Mouse (Mus musculus) hindbrain, postnatal 0 days (tissue): Measurements from ENCODE around the gene Grid2ip. TPM values are rescaled to one million over a fixed set of nuclear protein-coding genes. Genes with fewer than 3 reads are reported as not detected.
A peak's percentile ranks its signal among the peaks of the same experiment; 100 is the strongest.
"Not testable (repeated sequence)": the region's sequence is repeated elsewhere in the genome, so short reads cannot be mapped to it uniquely, and the experiment has no call there.

ENCODE experiments used
- ATAC-seq: fragments of 200-750 bp; cut with Nextera tagmentation; 2 replicates; pipeline ENCODE4 v1.8.0; 2017; ENCODE audit warnings: mild to moderate bottlenecking, moderate TSS enrichment, moderate library complexity
- DNase-seq: peaks from one replicate; pipeline ENCODE4 v3.0.0-alpha.2; 2015; ENCODE audit warnings: low spot score
- H3K27ac ChIP-seq: fragments of 300-500 bp; sonication (generic); 2 replicates; pipeline ENCODE4 v1.5.1; 2014; ENCODE audit warnings: mild to moderate bottlenecking
- H3K27me3 ChIP-seq: fragments of 300-500 bp; sonication (generic); 2 replicates; pipeline ENCODE4 v1.6.1; 2014; ENCODE audit warnings: low read length, mixed read lengths; ENCODE audit not compliant: insufficient read depth
- H3K36me3 ChIP-seq: fragments of 300-500 bp; sonication (generic); 2 replicates; pipeline ENCODE4 v1.6.1; 2014; ENCODE audit warnings: low read length, mixed read lengths; ENCODE audit not compliant: insufficient read depth
- H3K4me1 ChIP-seq: fragments of 300-500 bp; sonication (generic); 2 replicates; pipeline ENCODE4 v1.6.1; 2014; ENCODE audit warnings: antibody characterized with exemption, low read length, mixed read lengths; ENCODE audit not compliant: insufficient read depth
- H3K4me2 ChIP-seq: fragments of 300-500 bp; sonication (generic); 2 replicates; pipeline ENCODE4 v1.6.1; 2014; ENCODE audit warnings: low read depth, mild to moderate bottlenecking, low read length, moderate library complexity, mixed read lengths
- H3K4me3 ChIP-seq: fragments of 300-500 bp; sonication (generic); 2 replicates; pipeline ENCODE4 v1.5.1; 2014; ENCODE audit warnings: low read length
- H3K9ac ChIP-seq: fragments of 300-500 bp; sonication (generic); replicated peaks from 2 replicates; pipeline ENCODE4 v1.6.1; 2014; ENCODE audit warnings: mild to moderate bottlenecking, low read length, moderate library complexity, mixed read lengths
- H3K9me3 ChIP-seq: fragments of 300-500 bp; sonication (generic); 2 replicates; pipeline ENCODE4 v1.6.1; 2016; ENCODE audit warnings: low read length, mixed read lengths
- CTCF ChIP-seq: IDR thresholded peaks from 2 replicates; pipeline ENCODE4 v1.5.1; 2016; ENCODE audit warnings: antibody characterized with exemption, control low read depth, low read depth
- WGBS: fragments of 180-500 bp; shearing (Covaris S2); extraction: QIAGEN DNeasy Blood & Tissue Kit; methylation state at CpG from one replicate; pipeline ENCODE4 v1.1.7; 2014; 5-methylcytosine and 5-hydroxymethylcytosine counted together
- polyA plus RNA-seq: library from polyadenylated mRNA; unstranded; fragments of >200 nt; fragmentation: Nextera tagmentation; extraction: Ambion mirVana; gene quantifications from 2 replicates; pipeline ENCODE4 v1.2.1, GENCODE M21; 2015
- total RNA-seq: library from RNA; depleted of rRNA; stranded (reverse); fragments of >200 nt; gene quantifications from 2 replicates; pipeline ENCODE4 v1.2.3, GENCODE M21; 2014

The Grid2ip gene
- total and polyA plus RNA-seq, 2 experiments from 2014 or later: 1.2 to 5.1 TPM

DNA sequence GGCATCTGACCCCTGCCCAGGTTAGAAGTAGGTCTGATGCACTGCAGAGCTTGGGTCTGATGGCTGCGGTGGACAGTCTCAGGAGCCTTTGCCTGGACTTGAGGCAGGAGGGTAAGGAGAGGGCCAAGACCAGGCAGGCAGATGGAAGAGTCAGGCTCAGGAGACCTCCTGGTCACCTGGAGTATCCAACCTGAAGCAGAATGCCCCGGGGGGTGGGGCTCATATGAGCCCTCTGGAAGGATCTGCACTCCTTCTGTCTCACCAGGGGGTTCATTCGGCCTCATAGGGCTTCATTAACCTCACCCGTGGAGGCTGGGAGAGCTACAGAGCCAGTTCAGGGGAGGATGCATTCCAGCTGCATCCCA is 14.0 kb downstream of the Grid2ip start:
- H3K4me1 ChIP-seq: peaks cover 14% of the 10 kb centered on the region; the same call in 1 of the 2 replicates

DNA sequence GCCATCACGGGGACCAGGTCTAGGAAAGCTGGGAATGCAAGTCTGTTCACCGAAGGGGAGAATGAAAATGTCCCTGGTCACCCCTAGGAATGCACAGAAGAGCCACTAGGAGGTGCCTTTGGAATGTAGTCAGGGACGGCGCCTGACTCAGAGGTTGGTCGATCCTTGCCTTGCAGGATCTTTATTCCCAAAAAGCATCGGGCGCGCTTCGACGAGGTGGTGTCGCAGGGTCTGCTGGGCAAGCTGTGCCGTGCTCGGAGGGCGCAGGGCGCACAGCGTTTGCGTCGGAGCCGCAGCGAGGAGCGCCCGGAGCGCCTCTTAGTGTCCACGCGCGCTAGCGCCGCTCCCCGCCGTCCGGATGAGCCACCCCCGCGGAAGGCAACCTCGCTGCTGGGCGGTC is 15.7 kb downstream of the Grid2ip start:
- ATAC-seq: peak; percentile 60
- WGBS: under 1% methylated on average over 35 of the region's 35 CpGs
- peak overlapping the region; percentile 39 for H3K9ac ChIP-seq

More for the DNA sequence above, 14.0 kb downstream of the Grid2ip start:
- H3K9me3 ChIP-seq: no peaks in the 10 kb centered on the region
- no peak for TF ChIP-seq CTCF
- H3K36me3 ChIP-seq: no peaks in the 10 kb centered on the region
- ATAC-seq (no peak), DNase-seq (no peak)
- H3K27ac ChIP-seq: no peak overlapping the region
- no peak overlapping the region for H3K9ac ChIP-seq
- H3K4me3 ChIP-seq: no peak overlapping the region
- H3K27me3 ChIP-seq: peaks cover 28% of the 10 kb centered on the region
- no peak overlapping the region for H3K4me2 ChIP-seq
- WGBS: 30% methylated on average over 4 of the region's 4 CpGs

DNA sequence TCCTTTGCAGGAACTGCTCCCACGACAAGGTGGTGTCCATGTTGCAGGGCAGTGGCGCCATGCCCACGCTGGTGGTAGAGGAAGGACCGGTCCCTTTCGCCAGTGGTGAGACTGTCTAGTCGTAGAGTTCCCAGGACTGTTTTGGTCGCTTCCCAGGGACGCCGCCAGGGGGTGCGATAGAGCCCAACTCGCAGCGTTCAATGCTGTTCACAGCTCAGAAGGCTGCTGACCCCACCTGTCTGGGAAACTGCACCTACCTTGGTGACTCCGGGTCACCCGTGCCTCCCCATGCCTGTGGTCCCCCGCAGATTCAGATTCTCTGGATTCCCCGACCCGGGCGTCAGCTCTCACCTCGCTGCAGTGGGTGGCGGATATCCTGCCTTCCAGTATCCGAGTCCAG is 18.1 kb downstream of the Grid2ip start:
- peak; percentile 47; the same call in 1 of the 2 replicates for ATAC-seq
- peak; percentile 83 for TF ChIP-seq CTCF
- peak overlapping the region; percentile 47 for H3K4me2 ChIP-seq
- peak; percentile 69 for DNase-seq
- H3K4me3 ChIP-seq: peak overlapping the region; percentile 21
- no peaks in the 10 kb centered on the region for H3K36me3 ChIP-seq
- no peak overlapping the region for H3K27ac ChIP-seq
- H3K9me3 ChIP-seq: no peaks in the 10 kb centered on the region
- H3K4me1 ChIP-seq: peaks cover 7% of the 10 kb centered on the region; the same call in 1 of the 2 replicates
- H3K9ac ChIP-seq: no peak overlapping the region
- WGBS: 6% methylated on average over 21 of the region's 21 CpGs
- peaks cover 28% of the 10 kb centered on the region for H3K27me3 ChIP-seq

More for the DNA sequence above, 15.7 kb downstream of the Grid2ip start:
- Histone ChIP-seq H3K4me3 (peak overlapping the region; percentile 37), H3K27ac (no peak overlapping the region), H3K27me3 (peaks cover 28% of the 10 kb centered on the region), H3K9me3 (no peaks in the 10 kb centered on the region), H3K4me2 (peak overlapping the region; percentile 55), H3K36me3 (no peaks in the 10 kb centered on the region), H3K4me1 (peaks cover 14% of the 10 kb centered on the region; the same call in 1 of the 2 replicates)
- peak; percentile 65 for TF ChIP-seq CTCF
- DNase-seq: peak; percentile 60

DNA sequence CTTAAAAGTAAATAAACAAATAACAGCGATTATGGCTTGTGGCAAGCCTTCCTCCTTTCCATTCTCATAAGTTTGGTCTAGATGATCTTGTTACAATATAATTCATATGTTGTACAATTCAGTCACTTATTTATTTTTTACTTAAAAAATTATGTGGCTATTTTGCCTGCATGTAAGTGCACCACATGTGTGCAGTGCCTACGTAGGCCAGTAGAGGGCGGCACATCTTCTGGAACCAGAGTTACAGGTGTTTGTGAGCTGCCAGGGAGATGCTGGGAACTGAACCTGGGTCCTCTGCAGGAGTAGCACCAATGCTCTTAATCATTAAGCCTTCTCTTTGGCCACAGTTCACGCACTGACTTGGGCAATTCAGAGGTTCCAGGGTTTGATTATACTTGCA is 19.0 kb downstream of the Grid2ip start:
- WGBS: 86% methylated on average over 4 of the region's 4 CpGs
- TF ChIP-seq CTCF: peak; percentile 42
- DNase-seq: no peak
- no peak overlapping the region for H3K27ac ChIP-seq
- ATAC-seq: no peak
- H3K4me2 ChIP-seq: no peak overlapping the region
- H3K9me3 ChIP-seq: no peaks in the 10 kb centered on the region
- no peaks in the 10 kb centered on the region for H3K36me3 ChIP-seq
- no peak overlapping the region for H3K4me3 ChIP-seq
- H3K9ac ChIP-seq: no peak overlapping the region
- H3K4me1 ChIP-seq: peaks cover 4% of the 10 kb centered on the region; the same call in 1 of the 2 replicates
- H3K27me3 ChIP-seq: peaks cover 23% of the 10 kb centered on the region

DNA sequence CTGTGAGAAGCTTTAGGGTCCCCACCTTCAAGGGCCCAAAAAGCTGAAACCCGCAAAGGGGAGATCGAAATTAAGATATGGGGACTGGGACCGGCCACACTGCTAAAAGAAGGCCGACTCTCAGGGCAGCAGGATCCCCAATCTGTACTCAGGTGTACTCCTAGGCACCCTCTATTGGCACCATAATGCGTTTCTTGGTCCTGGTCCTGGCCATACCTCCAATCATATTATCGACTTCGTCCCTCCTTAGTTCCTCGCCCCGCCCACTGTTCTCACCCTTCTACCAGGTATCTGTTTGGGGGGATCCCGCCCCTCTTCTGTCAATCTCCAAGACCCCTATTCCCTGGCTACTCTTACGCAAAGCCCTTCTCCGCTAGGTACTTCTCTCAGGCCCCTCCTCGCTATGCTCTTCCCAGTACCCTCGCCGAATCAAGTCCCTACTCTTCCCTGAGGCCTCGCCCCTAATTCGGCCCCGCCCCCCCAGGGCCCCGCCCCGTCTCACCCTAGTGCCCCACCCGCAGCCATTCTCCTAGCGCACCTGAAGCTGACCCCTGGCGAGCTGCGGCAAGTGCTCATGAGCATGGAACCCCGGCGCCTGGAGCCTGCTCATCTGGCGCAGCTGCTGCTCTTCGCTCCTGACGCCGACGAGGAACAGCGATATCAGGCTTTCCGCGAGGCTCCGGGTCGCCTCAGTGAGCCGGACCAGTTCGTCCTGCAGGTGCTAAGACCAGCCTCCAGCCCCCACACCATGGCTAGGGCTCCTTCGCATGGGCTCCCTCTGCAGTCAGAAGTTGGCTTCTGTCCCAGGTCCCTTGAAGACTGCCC is 29.9 kb downstream of the Grid2ip start:
- Histone ChIP-seq H3K4me1 (peaks cover 8% of the 10 kb centered on the region; the same call in 1 of the 2 replicates), H3K4me2 (peak overlapping the region; percentile 62), H3K9ac (0 out of 2 replicates have a peak overlapping the region, but pooled peaks have one; percentile 9), H3K27me3 (no peaks in the 10 kb centered on the region), H3K27ac (no peak overlapping the region), H3K36me3 (no peaks in the 10 kb centered on the region), H3K9me3 (no peaks in the 10 kb centered on the region), H3K4me3 (peak overlapping the region; percentile 36)
- DNase-seq (peak; percentile 39), ATAC-seq (peak; percentile 71; the same call in 1 of the 2 replicates)
- TF ChIP-seq CTCF: 0 out of 2 replicates have a peak, but pooled peaks have one; percentile 18
- WGBS: 7% methylated on average over 39 of the region's 39 CpGs

DNA sequence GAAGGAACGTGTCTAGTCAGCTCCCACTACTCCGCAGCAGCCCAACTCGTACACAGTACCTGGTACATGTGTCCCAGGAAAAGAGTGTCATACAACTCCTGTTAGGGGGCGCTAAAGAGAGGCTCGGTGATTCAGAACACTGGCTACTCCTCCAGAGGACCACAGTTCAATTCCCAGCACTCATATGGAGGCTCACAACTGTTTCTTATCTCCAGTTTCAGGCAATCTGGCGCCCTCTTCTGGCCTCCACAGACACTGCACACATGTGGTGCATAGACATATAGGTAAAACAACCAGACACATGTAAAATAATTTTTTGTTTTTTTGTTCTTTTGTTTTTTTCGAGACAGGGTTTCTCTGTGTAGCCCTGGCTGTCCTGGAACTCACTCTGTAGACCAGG is 37.0 kb downstream of the Grid2ip start:
- Histone ChIP-seq H3K4me2 (no peak overlapping the region), H3K9me3 (no peaks in the 10 kb centered on the region), H3K36me3 (no peaks in the 10 kb centered on the region), H3K9ac (no peak overlapping the region), H3K4me3 (no peak overlapping the region), H3K4me1 (no peaks in the 10 kb centered on the region), H3K27me3 (no peaks in the 10 kb centered on the region), H3K27ac (no peak overlapping the region)
- ATAC-seq (no peak), DNase-seq (no peak)
- 85% methylated on average over 7 of the region's 7 CpGs for WGBS
- TF ChIP-seq CTCF: 0 out of 2 replicates have a peak, but pooled peaks have one; percentile 21

DNA sequence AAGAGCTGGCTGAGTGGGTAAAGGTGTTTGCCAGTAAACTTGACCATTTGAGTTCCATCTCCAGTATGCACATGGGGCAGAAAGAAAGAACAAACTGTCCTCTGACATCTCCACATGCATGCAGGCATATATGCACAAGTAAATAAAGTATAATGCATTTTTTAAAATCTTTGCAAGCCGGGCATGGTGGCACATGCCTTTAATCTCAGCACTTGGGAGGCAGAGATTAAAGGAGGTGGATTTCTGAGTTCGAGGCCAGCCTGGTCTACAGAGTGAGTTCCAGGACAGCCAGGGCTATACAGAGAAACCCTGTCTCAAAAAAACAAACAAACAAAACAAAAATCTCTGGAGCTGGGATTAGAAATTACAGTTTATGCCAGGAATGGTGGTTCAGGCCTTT is 37.8 kb downstream of the Grid2ip start:
- H3K4me3 ChIP-seq, H3K27ac ChIP-seq, H3K4me1 ChIP-seq, ATAC-seq, H3K9ac ChIP-seq, DNase-seq, H3K4me2 ChIP-seq, H3K9me3 ChIP-seq, H3K27me3 ChIP-seq, H3K36me3 ChIP-seq: not testable (repeated sequence)
- WGBS: 96% methylated on average over 2 of the region's 2 CpGs
